Mouse (Mus musculus) spleen, adult 2 months (tissue): ENCODE measurements at regions not wholly inside any gene's neighbourhood (a gene's known extent, or its start where the extent isn't known, plus 50 kb on each side); places are given as distances from the start of the nearest gene placed in this dataset.

Experiments used
- DNase-seq, 2 experiments: peaks; one replicate each; pipeline versions ENCODE4 v3.0.0 to v3.0.0-alpha.2; 2012 to 2021; ENCODE audit warnings: low spot score in 2 of 2, low read depth in 1 of 2
- H3K27ac ChIP-seq: fragments of 200-500 bp; 2 replicates; pipeline ENCODE4 v1.5.1; 2012; ENCODE audit warnings: low read length, inconsistent platforms; ENCODE audit not compliant: insufficient read depth
- H3K27me3 ChIP-seq: fragments of 200-500 bp; 2 replicates; pipeline ENCODE4 v1.6.1; 2012; ENCODE audit warnings: mild to moderate bottlenecking, moderate library complexity, low read length, inconsistent platforms; ENCODE audit not compliant: control insufficient read depth, insufficient read depth
- H3K36me3 ChIP-seq: fragments of 200-500 bp; 2 replicates; pipeline ENCODE4 v1.6.1; 2012; ENCODE audit warnings: mild to moderate bottlenecking, low read length, inconsistent platforms; ENCODE audit not compliant: control insufficient read depth, insufficient read depth
- H3K4me1 ChIP-seq: fragments of 200-500 bp; 2 replicates; pipeline ENCODE4 v1.6.1; 2011; ENCODE audit warnings: inconsistent platforms; ENCODE audit not compliant: control insufficient read depth, insufficient read depth, insufficient read length
- H3K4me3 ChIP-seq: fragments of 200-500 bp; 2 replicates; pipeline ENCODE4 v1.5.1; 2011; ENCODE audit warnings: mild to moderate bottlenecking, inconsistent platforms; ENCODE audit not compliant: insufficient read depth, insufficient read length; ENCODE audit errors: extremely low read depth
- CTCF ChIP-seq: fragments of 200-500 bp; IDR thresholded peaks from 2 replicates; pipeline ENCODE4 v1.5.1; 2011; ENCODE audit warnings: mild to moderate bottlenecking, inconsistent platforms; ENCODE audit not compliant: insufficient read depth, insufficient read length, insufficient replicate concordance; ENCODE audit errors: extremely low read depth
- POLR2A ChIP-seq: fragments of 200-500 bp; IDR thresholded peaks from 2 replicates; pipeline ENCODE4 v1.6.1; 2011; ENCODE audit warnings: low read depth, low read length, inconsistent platforms
- WGBS: fragments of 180-500 bp; shearing (Covaris S2); methylation state at CpG from one replicate; pipeline ENCODE4 v1.1.7; 2018; 5-methylcytosine and 5-hydroxymethylcytosine counted together

DNA sequence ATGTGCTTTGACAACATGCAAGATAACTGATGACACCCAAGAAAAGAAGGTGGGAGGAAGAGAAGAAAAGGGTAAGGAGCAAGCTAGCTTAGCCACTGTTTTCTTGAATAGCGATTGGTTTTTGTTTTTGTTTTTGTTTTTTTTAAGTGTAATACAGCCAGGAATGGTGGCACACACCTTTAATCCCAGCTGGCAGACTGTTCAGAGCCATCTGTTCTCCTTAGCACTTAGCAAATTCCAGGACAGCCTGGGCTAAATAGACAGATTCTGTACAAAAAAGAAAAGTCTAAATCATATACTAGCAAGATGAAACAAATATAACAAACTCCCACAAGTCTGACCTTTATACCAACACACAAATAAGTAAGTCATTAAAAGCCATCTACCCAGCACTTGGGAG is 50.4 kb upstream of the Nabp1 start:
- H3K4me1 ChIP-seq, result peaks cover 3% of the 10 kb centered on the region; the same call in 1 of the 2 replicates
- TF ChIP-seq POLR2A (no peak), CTCF (no peak)
- no peak overlapping the region for H3K4me3 ChIP-seq
- H3K27me3 ChIP-seq, result no peaks in the 10 kb centered on the region
- no peaks in the 10 kb centered on the region for H3K36me3 ChIP-seq
- no peak overlapping the region for H3K27ac ChIP-seq
- 83% methylated on average over 1 of the region's 1 CpGs for WGBS
- no peak for DNase-seq
